8 mouse cellular contexts compared by ENCODE assay signal in genomic region chrX:73342483-73342895, GRCm38 (mm10). TPM values are rescaled to one million over a fixed set of nuclear protein-coding genes. Genes with fewer than 3 reads are reported as not detected.
DNase-seq lines count a peak whose midpoint lies in the region; ATAC-seq lines count a peak whose summit lies in the region.

TSS of gene Zfp275 (plus strand) at chrX:73342621.

- peak; percentile 96 for ATAC-seq in hindbrain, embryonic 13.5 days (ENCODE audit: low FRiP score)

- peak within 1 kb of the TSS; percentile 77 for H3K9ac ChIP-seq in hindbrain, embryonic 13.5 days

- peak within 1 kb of the TSS; percentile 64 for H3K4me2 ChIP-seq in hindbrain, embryonic 13.5 days

- peak within 1 kb of the TSS; percentile 75 for H3K27ac ChIP-seq in hindbrain, embryonic 13.5 days

- H3K4me1 ChIP-seq in hindbrain, embryonic 13.5 days (replicated peaks): peaks cover 15% of the 10 kb centered on the region

- peak; percentile 58 for DNase-seq in MN1 (ENCODE audit: low spot score)
- DNase-seq in cerebellum, adult 9-11 months: peak; percentile 80
- peak; percentile 21 to 43 for DNase-seq in frontal cortex, postnatal 25 days (ENCODE audit: low spot score in 2 of 2)
- peak; percentile 42 to 47 for DNase-seq in layer of hippocampus, postnatal 25 days (ENCODE audit: extremely low spot score in 1 of 2, low spot score in 1 of 2)
- DNase-seq in lung, postnatal 25 days (ENCODE audit: low spot score): peak; percentile 79
- DNase-seq in right cerebral cortex, adult 18-20 months: peak; percentile 77
- DNase-seq in urinary bladder, adult 2 months (ENCODE audit: low spot score): peak; percentile 57

- H3K4me3 ChIP-seq in hindbrain, embryonic 13.5 days: peak within 1 kb of the TSS; percentile 56

- no peaks in the 10 kb centered on the region for H3K36me3 ChIP-seq in hindbrain, embryonic 13.5 days

- no peaks in the 10 kb centered on the region for H3K27me3 ChIP-seq in hindbrain, embryonic 13.5 days

- WGBS in hindbrain, embryonic 13.5 days: 30% methylated on average over 37 of the region's 37 CpGs

- H3K9me3 ChIP-seq in hindbrain, embryonic 13.5 days: no peaks in the 10 kb centered on the region

RNA-seq across cellular contexts. Expression of gene Zfp275, which starts in this region (rescaled TPM):
- polyA plus RNA-seq in hindbrain, embryonic 13.5 days (2015; fragmentation: Nextera tagmentation; extraction: Ambion mirVana): 10.6 and 10.9 TPM in 2 replicates
- total RNA-seq in layer of hippocampus, postnatal 25 days (2021): 10 to 100 TPM; 11.2 to 12.2 TPM
- polyA plus RNA-seq in urinary bladder, adult 2 months (2012; rRNA removed): 13.0 and 13.7 TPM in 2 replicates

Comparison
In these comparisons a context has a peak if more than half of its experiments do, and no peak if none do; other contexts are left out.
1. Peak in every context shown above with its lines: DNase-seq, ATAC-seq, H3K4me3 ChIP-seq and H3K27ac ChIP-seq.